Mouse (Mus musculus): ENCODE data around the gene Gpcpd1.

DNA sequence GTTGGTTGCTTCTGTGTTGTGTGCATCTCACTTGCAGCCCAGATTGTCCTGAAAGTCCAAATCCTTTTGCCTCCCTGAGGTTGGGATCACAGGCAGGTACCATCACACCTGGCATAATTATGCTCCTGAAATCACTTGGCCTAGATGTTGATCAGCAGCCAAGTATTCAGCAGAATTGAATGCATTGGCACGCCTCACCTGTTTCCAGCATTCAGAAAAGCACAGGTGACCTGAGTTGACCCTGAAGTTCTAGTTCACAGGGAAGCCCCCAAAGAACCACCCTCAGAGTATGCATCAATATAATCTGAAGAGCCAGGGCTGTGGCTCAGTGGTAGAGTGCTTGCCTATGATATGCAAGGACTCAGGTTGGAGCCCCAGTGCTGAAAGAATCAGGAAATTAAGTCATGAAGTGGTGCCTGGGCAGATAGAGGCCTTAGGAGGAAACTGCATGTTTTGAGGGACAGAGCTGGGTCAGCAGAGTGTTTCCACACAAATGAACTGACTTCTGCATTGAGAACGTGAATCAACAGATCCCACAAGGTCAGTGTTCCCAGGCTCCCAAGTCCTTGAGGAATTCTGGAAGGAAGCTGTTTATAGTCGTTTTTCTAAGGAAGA, 10.4 kb upstream of the Gpcpd1 start:
- TF ChIP-seq CTCF (conservative IDR thresholded peaks at IDR 0.05; ENCODE audit: low read length) (no peak), NANOG (IDR thresholded peaks at IDR 0.05; ENCODE audit: borderline replicate concordance, low read length) (no peak), POU5F1 (IDR thresholded peaks at IDR 0.05; ENCODE audit: borderline replicate concordance, low read length) (no peak)
